Mouse (Mus musculus): ENCODE results near the gene Gabrb1. TPM values are rescaled to one million over a fixed set of nuclear protein-coding genes. Genes with fewer than 3 reads are reported as not detected.

The Gabrb1 gene
- polyA plus RNA-seq, 1 experiment from 2014 or later = 0.09 TPM

- no peaks in the 10 kb centered on the region for H3K9me3 ChIP-seq (ENCODE audit: control insufficient read depth, low read length)
- no peaks in the 10 kb centered on the region for H3K36me3 ChIP-seq (ENCODE audit: control insufficient read depth, insufficient read depth, low read length)
- WGBS = 1% methylated on average over 15 of the region's 15 CpGs
- 0 out of 2 replicates have a peak, but pooled peaks cover 5% of the 10 kb centered on the region for H3K4me1 ChIP-seq (ENCODE audit: control insufficient read depth, insufficient read depth, low read length)
- ATAC-seq (ENCODE audit: low FRiP score, low TSS enrichment) = peak; percentile 75
- H3K4me2 ChIP-seq (replicated peaks; ENCODE audit: low read depth, low read length) = peak within 1 kb of the TSS; percentile 95
- peak within 1 kb of the TSS; percentile 44; the same call in 1 of the 2 replicates for H3K9ac ChIP-seq (ENCODE audit: low read depth, low read length)
- peak within 1 kb of the TSS; percentile 55 for H3K4me3 ChIP-seq (ENCODE audit: low read length)
- H3K27ac ChIP-seq (ENCODE audit: low read depth, low read length) = no peak within 1 kb of the TSS
- H3K27me3 ChIP-seq (ENCODE audit: control insufficient read depth, insufficient read depth, low read length) = peaks cover 16% of the 10 kb centered on the region
Measured at GRCm38 (mm10) chr5:71658115-71658497, 193 bp downstream of the Gabrb1 start, which contains the start of gene Gabra4. TSS of gene Gabra4 (minus strand) at chr5:71658308.

GRCm38 (mm10) chr5:71665593-71665992 is 7.7 kb downstream of the Gabrb1 start:
- no peaks in the 10 kb centered on the region for H3K9me3 ChIP-seq (ENCODE audit: control insufficient read depth, low read length)
- H3K4me1 ChIP-seq (ENCODE audit: control insufficient read depth, insufficient read depth, low read length) = no peaks in the 10 kb centered on the region
- WGBS = 51% methylated on average over 4 of the region's 4 CpGs
- no peaks in the 10 kb centered on the region for H3K36me3 ChIP-seq (ENCODE audit: control insufficient read depth, insufficient read depth, low read length)
- no peak for ATAC-seq (ENCODE audit: low FRiP score, low TSS enrichment)
- H3K27me3 ChIP-seq (ENCODE audit: control insufficient read depth, insufficient read depth, low read length) = no peaks in the 10 kb centered on the region
- no peak overlapping the region for H3K4me2 ChIP-seq (replicated peaks; ENCODE audit: low read depth, low read length)
- H3K27ac ChIP-seq (ENCODE audit: low read depth, low read length) = no peak overlapping the region
- no peak overlapping the region for H3K4me3 ChIP-seq (ENCODE audit: low read length)
- H3K9ac ChIP-seq (ENCODE audit: low read depth, low read length) = no peak overlapping the region

GRCm38 (mm10) chr5:71699696-71700467 is 42.0 kb downstream of the Gabrb1 start:
- Histone ChIP-seq H3K27ac (ENCODE audit: low read depth, low read length) (no peak overlapping the region), H3K4me1 (ENCODE audit: control insufficient read depth, insufficient read depth, low read length) (no peaks in the 10 kb centered on the region), H3K27me3 (ENCODE audit: control insufficient read depth, insufficient read depth, low read length) (peaks cover 22% of the 10 kb centered on the region), H3K9me3 (ENCODE audit: control insufficient read depth, low read length) (no peaks in the 10 kb centered on the region), H3K9ac (ENCODE audit: low read depth, low read length) (no peak overlapping the region), H3K4me3 (ENCODE audit: low read length) (peak overlapping the region; percentile 48), H3K36me3 (ENCODE audit: control insufficient read depth, insufficient read depth, low read length) (no peaks in the 10 kb centered on the region), H3K4me2 (replicated peaks; ENCODE audit: low read depth, low read length) (peak overlapping the region; percentile 87)
- no peak for ATAC-seq (ENCODE audit: low FRiP score, low TSS enrichment)
- WGBS = under 1% methylated on average over 19 of the region's 19 CpGs

GRCm38 (mm10) chr5:71700468-71701272 is 42.8 kb downstream of the Gabrb1 start:
- Histone ChIP-seq H3K4me3 (ENCODE audit: low read length) (peak overlapping the region; percentile 48), H3K4me1 (ENCODE audit: control insufficient read depth, insufficient read depth, low read length) (no peaks in the 10 kb centered on the region), H3K9ac (ENCODE audit: low read depth, low read length) (peak overlapping the region; percentile 50), H3K36me3 (ENCODE audit: control insufficient read depth, insufficient read depth, low read length) (no peaks in the 10 kb centered on the region), H3K4me2 (replicated peaks; ENCODE audit: low read depth, low read length) (peak overlapping the region; percentile 87), H3K9me3 (ENCODE audit: control insufficient read depth, low read length) (no peaks in the 10 kb centered on the region), H3K27me3 (ENCODE audit: control insufficient read depth, insufficient read depth, low read length) (peaks cover 22% of the 10 kb centered on the region), H3K27ac (ENCODE audit: low read depth, low read length) (no peak overlapping the region)
- WGBS = under 1% methylated on average over 45 of the region's 46 CpGs
- peak; percentile 97 for ATAC-seq (ENCODE audit: low FRiP score, low TSS enrichment)

- Histone ChIP-seq H3K4me1 (ENCODE audit: control insufficient read depth, insufficient read depth, low read length) (no peaks in the 10 kb centered on the region), H3K9ac (ENCODE audit: low read depth, low read length) (peak overlapping the region; percentile 50), H3K27ac (ENCODE audit: low read depth, low read length) (no peak overlapping the region), H3K4me2 (replicated peaks; ENCODE audit: low read depth, low read length) (peak overlapping the region; percentile 87), H3K27me3 (ENCODE audit: control insufficient read depth, insufficient read depth, low read length) (peaks cover 22% of the 10 kb centered on the region), H3K4me3 (ENCODE audit: low read length) (peak overlapping the region; percentile 48), H3K9me3 (ENCODE audit: control insufficient read depth, low read length) (no peaks in the 10 kb centered on the region), H3K36me3 (ENCODE audit: control insufficient read depth, insufficient read depth, low read length) (no peaks in the 10 kb centered on the region)
- peak; percentile 76; the same call in 1 of the 2 replicates for ATAC-seq (ENCODE audit: low FRiP score, low TSS enrichment)
- WGBS = 2% methylated on average over 6 of the region's 6 CpGs
Measured at GRCm38 (mm10) chr5:71701273-71701614, 43.3 kb downstream of the Gabrb1 start.

- 82% methylated on average over 8 of the region's 8 CpGs for WGBS
- Histone ChIP-seq H3K27ac (ENCODE audit: low read depth, low read length) (no peak overlapping the region), H3K4me2 (replicated peaks; ENCODE audit: low read depth, low read length) (no peak overlapping the region), H3K36me3 (ENCODE audit: control insufficient read depth, insufficient read depth, low read length) (no peaks in the 10 kb centered on the region), H3K27me3 (ENCODE audit: control insufficient read depth, insufficient read depth, low read length) (no peaks in the 10 kb centered on the region), H3K9ac (ENCODE audit: low read depth, low read length) (no peak overlapping the region), H3K4me1 (ENCODE audit: control insufficient read depth, insufficient read depth, low read length) (no peaks in the 10 kb centered on the region), H3K4me3 (ENCODE audit: low read length) (no peak overlapping the region), H3K9me3 (ENCODE audit: control insufficient read depth, low read length) (no peaks in the 10 kb centered on the region)
- no peak for ATAC-seq (ENCODE audit: low FRiP score, low TSS enrichment)
Measured at GRCm38 (mm10) chr5:71732931-71733792, 75.2 kb downstream of the Gabrb1 start.

- Histone ChIP-seq H3K27me3 (ENCODE audit: control insufficient read depth, insufficient read depth, low read length) (no peaks in the 10 kb centered on the region), H3K27ac (ENCODE audit: low read depth, low read length) (no peak overlapping the region), H3K4me3 (ENCODE audit: low read length) (no peak overlapping the region), H3K4me1 (ENCODE audit: control insufficient read depth, insufficient read depth, low read length) (no peaks in the 10 kb centered on the region), H3K36me3 (ENCODE audit: control insufficient read depth, insufficient read depth, low read length) (no peaks in the 10 kb centered on the region), H3K9ac (ENCODE audit: low read depth, low read length) (no peak overlapping the region), H3K4me2 (replicated peaks; ENCODE audit: low read depth, low read length) (no peak overlapping the region), H3K9me3 (ENCODE audit: control insufficient read depth, low read length) (no peaks in the 10 kb centered on the region)
- ATAC-seq (ENCODE audit: low FRiP score, low TSS enrichment) = no peak
- 80% methylated on average over 2 of the region's 2 CpGs for WGBS
Measured at GRCm38 (mm10) chr5:71747411-71747810, 89.5 kb downstream of the Gabrb1 start.

- no peak overlapping the region for H3K27ac ChIP-seq (ENCODE audit: low read depth, low read length)
- no peaks in the 10 kb centered on the region for H3K4me1 ChIP-seq (ENCODE audit: control insufficient read depth, insufficient read depth, low read length)
- H3K36me3 ChIP-seq (ENCODE audit: control insufficient read depth, insufficient read depth, low read length) = no peaks in the 10 kb centered on the region
- H3K27me3 ChIP-seq (ENCODE audit: control insufficient read depth, insufficient read depth, low read length) = no peaks in the 10 kb centered on the region
- no peak for ATAC-seq (ENCODE audit: low FRiP score, low TSS enrichment)
- H3K9ac ChIP-seq (ENCODE audit: low read depth, low read length) = no peak overlapping the region
- no peak overlapping the region for H3K4me3 ChIP-seq (ENCODE audit: low read length)
- H3K9me3 ChIP-seq (ENCODE audit: control insufficient read depth, low read length) = no peaks in the 10 kb centered on the region
- H3K4me2 ChIP-seq (replicated peaks; ENCODE audit: low read depth, low read length) = no peak overlapping the region
- 80% methylated on average over 5 of the region's 5 CpGs for WGBS
Measured at GRCm38 (mm10) chr5:71753966-71754365, 96.1 kb downstream of the Gabrb1 start.
